Mouse (Mus musculus) neural tube, embryonic 12.5 days (tissue): ENCODE data around the gene Cadm1. TPM values are rescaled to one million over a fixed set of nuclear protein-coding genes. Genes with fewer than 3 reads are reported as not detected.
A peak's percentile ranks its signal among the peaks of the same experiment; 100 is the strongest.

Experiments used
- ATAC-seq: fragments of 200-750 bp; cut with Nextera tagmentation; 2 replicates; pipeline ENCODE4 v1.8.0; 2017; ENCODE audit warnings: low read depth, mild to moderate bottlenecking, moderate TSS enrichment, moderate library complexity; ENCODE audit not compliant: low FRiP score
- H3K27ac ChIP-seq: fragments of 300-500 bp; sonication (generic); 2 replicates; pipeline ENCODE4 v1.5.1; 2016
- H3K27me3 ChIP-seq: fragments of 300-500 bp; sonication (generic); replicated peaks from 2 replicates; pipeline ENCODE4 v1.6.1; 2016; ENCODE audit warnings: mild to moderate bottlenecking
- H3K36me3 ChIP-seq: fragments of 300-500 bp; sonication (generic); 2 replicates; pipeline ENCODE4 v1.6.1; 2016; ENCODE audit warnings: mild to moderate bottlenecking
- H3K4me1 ChIP-seq: fragments of 300-500 bp; sonication (generic); 2 replicates; pipeline ENCODE4 v1.6.1; 2016
- H3K4me2 ChIP-seq: fragments of 300-500 bp; sonication (generic); replicated peaks from 2 replicates; pipeline ENCODE4 v1.6.1; 2016; ENCODE audit warnings: mild to moderate bottlenecking
- H3K4me3 ChIP-seq: fragments of 300-500 bp; sonication (generic); 2 replicates; pipeline ENCODE4 v1.5.1; 2016
- H3K9ac ChIP-seq: fragments of 300-500 bp; sonication (generic); 2 replicates; pipeline ENCODE4 v1.6.1; 2016; ENCODE audit warnings: mild to moderate bottlenecking
- H3K9me3 ChIP-seq: fragments of 300-500 bp; sonication (generic); 2 replicates; pipeline ENCODE4 v1.6.1; 2016; ENCODE audit warnings: mild to moderate bottlenecking
- WGBS: fragments of 180-500 bp; shearing (Covaris S2); methylation state at CpG from one replicate; pipeline ENCODE4 v1.1.7; 2016; 5-methylcytosine and 5-hydroxymethylcytosine counted together
- polyA plus RNA-seq: library from polyadenylated mRNA; unstranded; fragments of >200 nt; fragmentation: Nextera tagmentation; extraction: Ambion mirVana; gene quantifications from 2 replicates; pipeline ENCODE4 v1.2.1, GENCODE M21; 2016

Gene Cadm1
- polyA plus RNA-seq, 1 experiment from 2014 or later, result 145 TPM

GRCm38 (mm10) chr9:47530544-47530921 is 560 bp downstream of the Cadm1 start:
- peaks cover 27% of the 10 kb centered on the region for H3K4me1 ChIP-seq
- no peaks in the 10 kb centered on the region for H3K27me3 ChIP-seq
- H3K4me3 ChIP-seq, result peak overlapping the region; percentile 87
- peak overlapping the region; percentile 93 for H3K9ac ChIP-seq
- ATAC-seq, result peak; percentile 54
- H3K4me2 ChIP-seq, result peak overlapping the region; percentile 65
- H3K27ac ChIP-seq, result peak overlapping the region; percentile 72
- H3K9me3 ChIP-seq, result no peaks in the 10 kb centered on the region
- H3K36me3 ChIP-seq, result no peaks in the 10 kb centered on the region
- WGBS, result 0% methylated on average over 28 of the region's 30 CpGs

DNA sequence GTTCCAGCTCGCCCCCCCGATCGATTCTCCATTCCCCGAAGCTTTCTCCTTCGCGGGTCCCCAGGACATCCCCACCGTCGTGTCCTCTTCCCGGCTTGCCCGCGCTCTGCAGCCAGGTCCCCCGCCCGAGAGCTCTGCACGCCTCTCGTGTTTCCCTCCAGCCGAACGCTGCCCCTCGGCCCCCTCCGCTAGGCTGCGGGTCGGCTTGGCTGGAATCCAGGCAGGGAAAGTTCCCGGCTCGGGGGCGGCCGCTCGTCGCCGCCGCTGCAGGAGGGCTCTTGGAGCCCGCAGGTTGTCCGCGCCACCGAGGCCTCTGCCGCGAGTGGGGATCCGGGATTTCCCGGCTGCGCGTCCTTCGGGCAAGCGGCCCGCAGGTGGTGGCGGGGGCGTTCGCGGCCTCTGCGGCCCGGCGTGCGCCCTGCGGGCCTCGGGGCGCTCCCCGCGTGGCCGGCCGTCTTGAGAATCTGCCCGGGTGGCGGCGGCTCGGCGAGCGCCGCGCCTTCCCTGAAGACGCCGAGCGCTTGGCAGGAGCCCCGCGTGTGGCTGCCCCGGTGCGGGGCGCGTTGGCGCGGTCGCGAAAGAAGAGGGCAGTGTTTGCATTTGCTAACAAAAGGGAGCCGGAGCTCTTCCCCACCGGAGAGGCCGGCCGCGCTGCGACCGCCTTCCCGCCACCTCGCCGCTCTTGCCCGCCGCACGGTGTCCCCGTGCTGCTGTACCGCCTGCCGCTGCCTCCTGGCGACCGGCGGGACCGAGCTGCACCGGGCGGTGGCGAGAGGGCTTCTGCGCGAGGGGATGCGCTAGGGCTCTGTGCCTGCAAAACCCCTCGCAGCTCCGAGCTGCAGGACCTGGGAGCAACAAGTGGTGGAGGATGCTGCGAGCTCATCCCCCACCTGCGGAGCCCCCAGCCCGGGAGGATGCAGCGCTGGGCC is 1.2 kb downstream of the Cadm1 start:
- no peaks in the 10 kb centered on the region for H3K9me3 ChIP-seq
- H3K4me3 ChIP-seq, result peak overlapping the region; percentile 87
- H3K4me1 ChIP-seq, result peaks cover 27% of the 10 kb centered on the region
- H3K36me3 ChIP-seq, result no peaks in the 10 kb centered on the region
- ATAC-seq, result peak; percentile 29
- WGBS, result under 1% methylated on average over 105 of the region's 110 CpGs
- H3K27ac ChIP-seq, result peak overlapping the region; percentile 72
- H3K9ac ChIP-seq, result peak overlapping the region; percentile 93
- peak overlapping the region; percentile 65 for H3K4me2 ChIP-seq
- H3K27me3 ChIP-seq, result no peaks in the 10 kb centered on the region

- H3K27me3 ChIP-seq, result no peaks in the 10 kb centered on the region
- WGBS, result 3% methylated on average over 20 of the region's 20 CpGs
Measured at GRCm38 (mm10) chr9:47532215-47532865, 2.4 kb downstream of the Cadm1 start.

DNA sequence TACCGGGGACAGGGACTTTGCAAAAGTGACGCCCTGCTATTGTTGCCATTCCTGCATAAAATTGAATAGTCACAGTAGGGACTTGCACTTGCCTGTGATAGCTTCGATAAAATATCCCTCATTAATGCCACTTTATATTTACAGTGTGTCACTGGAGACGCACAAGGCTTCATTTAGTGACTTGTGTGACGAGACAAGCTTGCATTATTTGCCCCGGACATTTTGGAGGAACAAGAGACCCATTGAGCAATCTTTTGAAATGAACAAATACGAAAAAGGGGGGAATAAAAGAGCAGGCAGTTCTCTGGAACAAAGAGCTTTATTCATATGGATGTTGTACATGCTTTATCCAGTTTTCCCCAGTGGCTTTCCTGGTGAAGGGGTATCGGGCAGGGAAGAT is 3.5 kb downstream of the Cadm1 start:
- no peaks in the 10 kb centered on the region for H3K9me3 ChIP-seq
- H3K4me1 ChIP-seq, result peaks cover 27% of the 10 kb centered on the region
- H3K4me3 ChIP-seq, result peak overlapping the region; percentile 87
- H3K4me2 ChIP-seq, result peak overlapping the region; percentile 65
- no peaks in the 10 kb centered on the region for H3K27me3 ChIP-seq
- 9% methylated on average over 8 of the region's 8 CpGs for WGBS
- no peak overlapping the region for H3K9ac ChIP-seq
- H3K27ac ChIP-seq, result no peak overlapping the region
- peak; percentile 11; the same call in 1 of the 2 replicates for ATAC-seq
- H3K36me3 ChIP-seq, result no peaks in the 10 kb centered on the region; the same call in 1 of the 2 replicates

More at GRCm38 (mm10) chr9:47532215-47532865, 2.4 kb downstream of the Cadm1 start:
- peak overlapping the region; percentile 93 for H3K9ac ChIP-seq
- peak overlapping the region; percentile 65 for H3K4me2 ChIP-seq
- H3K4me3 ChIP-seq, result peak overlapping the region; percentile 87
- no peaks in the 10 kb centered on the region for H3K9me3 ChIP-seq
- no peak overlapping the region for H3K27ac ChIP-seq
- peaks cover 27% of the 10 kb centered on the region for H3K4me1 ChIP-seq
- ATAC-seq, result no peak
- no peaks in the 10 kb centered on the region for H3K36me3 ChIP-seq

DNA sequence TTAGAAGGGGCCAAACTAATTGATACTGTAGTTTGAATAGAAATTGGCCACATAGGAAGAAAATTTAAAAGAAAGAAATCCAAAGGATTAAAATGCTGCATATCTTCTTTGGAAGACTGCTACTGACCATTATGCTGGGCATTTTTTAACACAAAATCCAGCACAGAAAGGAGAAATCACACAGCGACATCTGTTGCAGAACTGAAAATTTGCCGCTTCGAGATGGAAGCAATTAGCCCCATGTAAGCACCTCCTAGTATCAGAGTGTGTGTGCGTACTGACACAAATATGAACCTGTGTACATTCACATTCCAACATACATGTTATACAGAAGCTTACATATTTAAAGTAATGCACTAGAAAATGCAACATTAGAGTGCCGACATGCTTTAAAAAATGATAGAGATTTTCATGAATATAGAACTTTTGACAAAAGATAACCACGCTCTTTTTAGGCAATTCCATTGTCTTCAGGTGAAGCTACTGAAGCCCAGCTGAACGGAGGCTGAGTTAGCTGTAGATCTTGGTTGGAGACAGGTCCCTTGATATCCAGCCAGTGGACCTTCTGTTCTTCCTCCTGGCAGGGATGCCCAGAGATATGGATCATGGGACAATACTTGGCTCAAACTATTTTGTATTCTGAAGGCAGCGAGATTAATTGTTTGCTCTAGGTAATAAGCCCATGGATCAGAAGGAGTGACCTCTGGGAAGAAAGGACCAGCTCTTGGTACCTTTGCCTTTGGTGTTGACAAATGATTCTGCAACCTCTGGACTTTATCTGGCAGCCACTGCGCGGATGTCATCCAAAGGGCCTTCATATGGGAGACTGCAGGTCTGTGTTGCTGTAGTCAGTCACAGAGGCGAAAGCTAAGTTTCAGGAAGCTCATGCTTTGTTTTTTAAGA is 4.9 kb downstream of the Cadm1 start:
- H3K36me3 ChIP-seq, result no peaks in the 10 kb centered on the region; the same call in 1 of the 2 replicates
- H3K4me1 ChIP-seq, result peaks cover 23% of the 10 kb centered on the region
- H3K9me3 ChIP-seq, result no peaks in the 10 kb centered on the region
- H3K4me3 ChIP-seq, result no peak overlapping the region
- no peaks in the 10 kb centered on the region for H3K27me3 ChIP-seq
- H3K9ac ChIP-seq, result no peak overlapping the region
- no peak overlapping the region for H3K27ac ChIP-seq
- H3K4me2 ChIP-seq, result no peak overlapping the region
- ATAC-seq, result no peak
- 85% methylated on average over 11 of the region's 11 CpGs for WGBS

DNA sequence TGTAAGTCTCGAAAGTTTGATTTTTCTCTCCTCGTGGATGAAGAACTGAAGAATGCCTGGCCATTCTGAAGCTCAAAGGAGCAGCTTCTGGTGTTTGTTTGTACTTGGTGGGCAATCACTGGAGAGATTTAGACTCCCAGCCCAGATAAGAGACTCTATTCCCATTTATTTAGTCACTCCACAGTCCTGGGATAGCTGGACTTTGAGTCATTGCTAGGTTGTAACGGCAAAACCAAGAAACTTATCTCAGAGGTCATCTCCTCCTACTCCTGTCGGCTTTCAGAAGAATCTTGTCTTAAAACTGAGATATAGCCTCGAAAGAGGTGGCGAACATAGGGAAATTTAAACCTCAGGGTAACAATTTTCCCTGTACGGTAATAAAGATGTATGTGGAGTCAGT is 15.3 kb downstream of the Cadm1 start:
- Histone ChIP-seq H3K27ac (no peak overlapping the region), H3K4me2 (peak overlapping the region; percentile 30; the same call in 1 of the 2 replicates)
- ATAC-seq, result no peak

DNA sequence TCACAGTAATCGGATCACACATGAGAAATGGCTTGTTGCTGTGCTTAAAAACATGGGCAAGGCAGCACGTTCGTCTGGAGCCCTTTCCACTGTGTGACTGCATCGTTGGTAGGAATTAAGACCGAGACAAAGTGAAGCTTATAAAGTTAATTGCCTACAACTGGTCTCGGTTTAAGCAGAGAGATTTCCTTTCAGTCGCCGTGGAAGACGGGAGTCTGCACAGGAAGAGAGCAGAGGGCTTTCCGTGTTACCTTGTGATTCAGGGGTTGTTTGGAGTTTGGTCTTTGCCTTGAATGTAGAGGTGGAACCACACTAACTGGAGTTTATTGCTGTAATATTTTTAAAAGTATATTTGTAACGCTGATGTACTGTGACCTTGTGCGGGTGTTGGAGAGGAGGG is 15.7 kb downstream of the Cadm1 start:
- peak overlapping the region; percentile 30 for H3K4me2 ChIP-seq
- H3K9me3 ChIP-seq, result no peaks in the 10 kb centered on the region
- peaks cover 9% of the 10 kb centered on the region for H3K4me1 ChIP-seq
- H3K27me3 ChIP-seq, result no peaks in the 10 kb centered on the region
- no peak for ATAC-seq
- peaks cover 4% of the 10 kb centered on the region; the same call in 1 of the 2 replicates for H3K36me3 ChIP-seq
- no peak overlapping the region for H3K9ac ChIP-seq
- H3K4me3 ChIP-seq, result no peak overlapping the region
- WGBS, result 29% methylated on average over 12 of the region's 12 CpGs
- no peak overlapping the region for H3K27ac ChIP-seq

More for the DNA sequence above, 15.3 kb downstream of the Cadm1 start:
- no peak overlapping the region for H3K9ac ChIP-seq
- H3K27me3 ChIP-seq, result no peaks in the 10 kb centered on the region
- H3K4me1 ChIP-seq, result peaks cover 9% of the 10 kb centered on the region
- H3K4me3 ChIP-seq, result no peak overlapping the region
- H3K36me3 ChIP-seq, result peaks cover 4% of the 10 kb centered on the region; the same call in 1 of the 2 replicates
- 68% methylated on average over 7 of the region's 7 CpGs for WGBS
- no peaks in the 10 kb centered on the region for H3K9me3 ChIP-seq

GRCm38 (mm10) chr9:47548402-47548801 is 18.4 kb downstream of the Cadm1 start:
- 96% methylated on average over 12 of the region's 12 CpGs for WGBS
- Histone ChIP-seq H3K4me3 (no peak overlapping the region), H3K4me1 (peaks cover 9% of the 10 kb centered on the region), H3K9ac (no peak overlapping the region), H3K4me2 (no peak overlapping the region), H3K9me3 (no peaks in the 10 kb centered on the region), H3K27me3 (no peaks in the 10 kb centered on the region), H3K36me3 (peaks cover 4% of the 10 kb centered on the region; the same call in 1 of the 2 replicates), H3K27ac (no peak overlapping the region)
- ATAC-seq, result no peak

- no peak overlapping the region for H3K4me3 ChIP-seq
- H3K27me3 ChIP-seq, result no peaks in the 10 kb centered on the region
- no peak overlapping the region for H3K9ac ChIP-seq
- H3K4me2 ChIP-seq, result no peak overlapping the region
- H3K4me1 ChIP-seq, result peaks cover 9% of the 10 kb centered on the region
- ATAC-seq, result no peak
- no peaks in the 10 kb centered on the region for H3K9me3 ChIP-seq
- H3K36me3 ChIP-seq, result peaks cover 4% of the 10 kb centered on the region; the same call in 1 of the 2 replicates
- H3K27ac ChIP-seq, result no peak overlapping the region
- WGBS, result 91% methylated on average over 5 of the region's 5 CpGs
Measured at GRCm38 (mm10) chr9:47548916-47549315, 18.9 kb downstream of the Cadm1 start.

- H3K9ac ChIP-seq, result no peak overlapping the region
- no peak for ATAC-seq
- no peak overlapping the region for H3K4me3 ChIP-seq
- H3K4me1 ChIP-seq, result peaks cover 3% of the 10 kb centered on the region; the same call in 1 of the 2 replicates
- H3K27ac ChIP-seq, result no peak overlapping the region
- 0 out of 2 replicates have a peak, but pooled peaks cover 4% of the 10 kb centered on the region for H3K36me3 ChIP-seq
- H3K9me3 ChIP-seq, result no peaks in the 10 kb centered on the region
- H3K4me2 ChIP-seq, result no peak overlapping the region
- no peaks in the 10 kb centered on the region for H3K27me3 ChIP-seq
- WGBS, result 89% methylated on average over 10 of the region's 10 CpGs
Measured at GRCm38 (mm10) chr9:47552960-47553575, 23.1 kb downstream of the Cadm1 start.

DNA sequence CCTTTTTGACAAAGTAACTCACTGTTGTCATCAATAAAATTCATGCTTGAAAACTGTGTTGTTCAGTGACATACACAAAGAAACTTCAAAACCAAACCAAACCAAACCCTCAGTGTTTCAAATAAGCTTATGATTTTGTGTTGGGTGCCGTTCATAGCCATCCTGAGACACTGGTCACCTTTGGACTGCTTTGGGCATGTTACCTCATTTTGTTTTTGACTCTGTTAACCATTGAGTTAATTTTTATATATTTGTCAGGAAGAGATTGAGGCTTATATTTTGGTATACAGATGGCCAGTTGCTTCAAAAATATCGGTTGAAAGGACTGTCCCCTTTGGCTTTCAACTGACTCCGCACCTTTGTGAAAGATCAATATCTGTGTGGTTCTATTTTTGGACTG is 30.8 kb downstream of the Cadm1 start:
- 96% methylated on average over 3 of the region's 3 CpGs for WGBS
- H3K9me3 ChIP-seq, result no peaks in the 10 kb centered on the region
- no peaks in the 10 kb centered on the region for H3K36me3 ChIP-seq
- no peak overlapping the region for H3K9ac ChIP-seq
- H3K4me2 ChIP-seq, result no peak overlapping the region
- no peak for ATAC-seq
- H3K27me3 ChIP-seq, result no peaks in the 10 kb centered on the region
- H3K4me3 ChIP-seq, result no peak overlapping the region
- H3K27ac ChIP-seq, result no peak overlapping the region
- H3K4me1 ChIP-seq, result peaks cover 10% of the 10 kb centered on the region; the same call in 1 of the 2 replicates
